Mouse (Mus musculus) frontal cortex, postnatal 25 days (tissue): ENCODE data around the gene Phf6.
"Not testable (repeated sequence)": the region's sequence is repeated elsewhere in the genome, so short reads cannot be mapped to it uniquely, and the experiment has no call there.

ENCODE experiments used
- DNase-seq, 2 experiments: peaks; one replicate each; pipeline ENCODE4 v3.0.0; 2022; ENCODE audit warnings: low spot score in 2 of 2

The Phf6 gene

GRCm38 (mm10) chrX:52978576-52978975 is 66.5 kb downstream of the Phf6 start:
- no peak for DNase-seq

- no peak for DNase-seq
Observed at GRCm38 (mm10) chrX:52981378-52981777, 69.3 kb downstream of the Phf6 start.

- peak; percentile 46 to 57 for DNase-seq
Observed at GRCm38 (mm10) chrX:52987905-52988783, 76.1 kb downstream of the Phf6 start, which contains the start of gene Hprt. Gene Hprt (plus strand): TSS chrX:52988137.

DNA sequence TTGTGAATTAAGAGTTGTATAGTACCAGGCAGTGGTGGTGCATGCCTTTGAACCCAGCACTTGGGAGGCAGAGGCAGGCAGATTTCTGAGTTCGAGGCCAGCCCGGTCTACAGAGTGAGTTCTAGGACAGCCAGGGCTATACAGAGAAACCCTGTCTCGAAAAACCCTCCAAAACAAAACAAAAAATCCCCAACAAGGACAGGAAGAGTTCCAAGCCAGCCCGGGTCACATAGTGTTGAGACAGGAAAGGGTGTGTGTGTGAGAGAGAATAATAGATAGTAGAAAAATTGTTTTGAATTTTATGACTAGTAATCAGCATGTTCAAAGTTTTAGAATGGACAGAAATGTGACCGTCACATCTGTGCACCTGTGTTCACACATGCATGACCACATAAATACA is 82.7 kb downstream of the Phf6 start:
- not testable (repeated sequence) for DNase-seq

- not testable (repeated sequence) for DNase-seq
Observed at GRCm38 (mm10) chrX:53004887-53005286, 92.8 kb downstream of the Phf6 start.

- no peak for DNase-seq
Observed at GRCm38 (mm10) chrX:53006062-53006461, 94.0 kb downstream of the Phf6 start.
